Mouse (Mus musculus): ENCODE measurements around the gene Gm8978.
"Not testable (repeated sequence)": the region's sequence is repeated elsewhere in the genome, so short reads cannot be mapped to it uniquely, and the experiment has no call there.

Gene Gm8978

DNA sequence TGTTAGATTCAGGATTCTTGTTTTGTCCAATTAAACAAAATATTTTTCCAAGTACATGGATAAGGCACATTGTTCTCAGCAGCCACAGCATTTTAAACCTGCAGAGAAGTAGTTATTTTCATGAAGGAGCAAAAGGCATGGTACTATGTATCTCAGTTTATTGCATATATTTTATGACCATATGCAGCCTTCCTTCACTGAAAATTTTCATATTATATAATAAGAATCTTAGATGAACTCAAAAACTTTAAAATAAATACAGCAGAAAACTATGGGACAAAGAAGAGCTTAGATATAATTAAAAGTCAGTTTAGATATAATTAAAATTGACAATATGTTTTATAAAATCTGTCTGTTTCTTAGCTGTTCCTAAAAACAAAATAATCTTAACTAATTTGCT lies at the start of gene Gm8978:
Gm8978 (minus strand) TSS at position 101 of the 400 bp plus-strand sequence.
- DNase-seq (ENCODE audit: low spot score in 2 of 2) = not testable (repeated sequence)

GRCm38 (mm10) chr19:33589626-33590302 lies 35.3 kb downstream of the Gm8978 start:
- DNase-seq (ENCODE audit: low spot score in 2 of 2) = peak; percentile 4 to 36

- DNase-seq (ENCODE audit: low spot score in 2 of 2) = not testable (repeated sequence)
Observed at GRCm38 (mm10) chr19:33568551-33568950, 56.5 kb downstream of the Gm8978 start.
